ENCODE assay signal across 8 mouse cellular contexts in the genomic region with DNA sequence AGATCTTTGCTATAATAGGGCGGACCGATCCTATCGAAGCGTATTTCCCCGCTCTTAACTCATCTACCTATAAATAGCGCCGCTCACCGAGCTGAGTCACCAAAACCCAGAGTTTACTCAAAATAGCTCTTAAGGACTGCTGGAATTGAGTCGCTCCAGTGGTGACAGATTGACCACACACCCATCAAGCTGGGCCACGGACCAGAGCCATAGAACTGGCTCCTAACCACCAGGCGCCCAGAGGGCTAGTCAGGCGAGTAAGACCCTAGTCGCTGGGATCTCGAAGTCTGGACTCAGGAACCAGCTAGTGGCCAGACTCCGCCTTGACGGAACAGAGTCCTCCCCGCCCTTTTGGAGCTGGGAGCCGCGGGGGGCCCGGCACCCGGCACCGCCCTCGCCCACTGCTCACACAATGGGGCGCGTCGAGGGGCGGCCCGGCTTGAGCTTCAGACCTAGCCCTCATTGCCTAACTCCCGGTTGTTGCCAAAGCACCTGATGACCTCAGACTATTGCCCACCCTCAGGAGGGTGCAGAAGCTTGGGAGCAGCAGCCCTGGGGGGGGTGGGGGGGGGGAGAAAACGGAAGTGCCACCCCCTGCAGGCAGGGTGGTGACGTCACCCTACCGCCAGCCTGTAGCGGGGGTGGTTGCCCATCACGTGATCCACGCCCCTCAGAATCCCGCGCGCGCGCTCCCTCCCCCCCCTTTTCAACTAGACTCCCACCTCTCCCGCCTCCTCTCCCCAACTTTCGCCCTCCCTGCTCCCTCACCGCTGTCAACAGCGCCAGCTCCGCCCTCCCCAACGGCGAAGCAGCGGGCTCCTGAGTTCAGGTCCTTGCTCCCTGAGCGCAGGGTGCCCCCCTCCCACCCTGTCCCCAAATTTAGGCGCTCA.
DNase-seq lines count a peak whose midpoint lies in the region; ATAC-seq and TF ChIP-seq lines count a peak whose summit lies in the region.

No protein-coding gene starts in this region.

- H3K36me3 ChIP-seq in E14TG2a.4 (ENCODE audit: insufficient read depth, low read length), result no peaks in the 10 kb centered on the region
- H3K36me3 ChIP-seq in forebrain, embryonic 10.5 days (replicated peaks), result no peaks in the 10 kb centered on the region; the same call in 1 of the 2 replicates
- no peaks in the 10 kb centered on the region for H3K36me3 ChIP-seq in heart, embryonic 15.5 days
- peaks cover 8% of the 10 kb centered on the region for H3K36me3 ChIP-seq in liver, embryonic 14.5 days (replicated peaks; ENCODE audit: control insufficient read depth, insufficient read depth, low read depth)
- H3K36me3 ChIP-seq in stomach, postnatal 0 days (ENCODE audit: control insufficient read depth, insufficient read depth, low read length), result no peaks in the 10 kb centered on the region

- H3K27ac ChIP-seq in forebrain, embryonic 10.5 days, result peak overlapping the region; percentile 93
- peak overlapping the region; percentile 99 for H3K27ac ChIP-seq in heart, embryonic 15.5 days
- peak overlapping the region; percentile 94 for H3K27ac ChIP-seq in liver, embryonic 14.5 days
- H3K27ac ChIP-seq in stomach, postnatal 0 days (replicated peaks), result peak overlapping the region; percentile 97

- peak overlapping the region; percentile 84 for H3K9ac ChIP-seq in heart, embryonic 15.5 days
- peak overlapping the region; percentile 99 for H3K9ac ChIP-seq in liver, embryonic 14.5 days (replicated peaks)
- peak overlapping the region; percentile 81 for H3K9ac ChIP-seq in stomach, postnatal 0 days (ENCODE audit: low read length)

- TF ChIP-seq EP300 in liver, embryonic 14.5 days (IDR thresholded peaks at IDR 0.05; ENCODE audit: low read depth), result peak; percentile 44; the same call in 1 of the 2 replicates
- TF ChIP-seq EP300 in stomach, postnatal 0 days (optimal IDR thresholded peaks at IDR 0.05), result no peak

- no peak for TF ChIP-seq CTCF in E14TG2a.4 (conservative IDR thresholded peaks at IDR 0.05; ENCODE audit: low read length)
- TF ChIP-seq CTCF in liver, embryonic 14.5 days (IDR thresholded peaks at IDR 0.05; ENCODE audit: low read depth), result peak; percentile 21; the same call in 1 of the 2 replicates
- peak; percentile 30 for TF ChIP-seq CTCF in stomach, postnatal 0 days (IDR thresholded peaks at IDR 0.05; ENCODE audit: low read depth)

- peak overlapping the region; percentile 97 for H3K4me2 ChIP-seq in heart, embryonic 15.5 days
- peak overlapping the region; percentile 99 for H3K4me2 ChIP-seq in liver, embryonic 14.5 days (ENCODE audit: low read depth)
- H3K4me2 ChIP-seq in stomach, postnatal 0 days (replicated peaks; ENCODE audit: low read depth), result peak overlapping the region; percentile 97

- peak; percentile 71 for ATAC-seq in heart, embryonic 15.5 days (replicated peaks; ENCODE audit: insufficient number of reproducible peaks, insufficient read depth, low FRiP score, low read depth)
- ATAC-seq in liver, embryonic 14.5 days (ENCODE audit: insufficient read depth), result peak; percentile 75
- ATAC-seq in stomach, postnatal 0 days (ENCODE audit: low FRiP score, low TSS enrichment), result peak; percentile 73

- WGBS in forebrain, embryonic 10.5 days, result under 1% methylated on average over 50 of the region's 50 CpGs
- under 1% methylated on average over 47 of the region's 50 CpGs for WGBS in heart, embryonic 15.5 days
- under 1% methylated on average over 42 of the region's 50 CpGs for WGBS in liver, embryonic 14.5 days (ENCODE audit: insufficient replicate concordance)
- WGBS in stomach, postnatal 0 days, result under 1% methylated on average over 42 of the region's 50 CpGs

- peak overlapping the region; percentile 87 for H3K4me3 ChIP-seq in E14TG2a.4 (replicated peaks; ENCODE audit: low read length)
- H3K4me3 ChIP-seq in forebrain, embryonic 10.5 days, result peak overlapping the region; percentile 69
- peak overlapping the region; percentile 76 for H3K4me3 ChIP-seq in heart, embryonic 15.5 days
- H3K4me3 ChIP-seq in liver, embryonic 14.5 days (ENCODE audit: insufficient read depth in 1 of 2, low read depth in 2 of 2, low read length in 2 of 2), result peak overlapping the region; percentile 81 to 95
- H3K4me3 ChIP-seq in stomach, postnatal 0 days (ENCODE audit: low read depth, low read length), result peak overlapping the region; percentile 79

- peaks cover 41% of the 10 kb centered on the region for H3K4me1 ChIP-seq in E14TG2a.4 (replicated peaks; ENCODE audit: low read depth, low read length)
- H3K4me1 ChIP-seq in forebrain, embryonic 10.5 days, result peaks cover 53% of the 10 kb centered on the region
- peaks cover 36% of the 10 kb centered on the region for H3K4me1 ChIP-seq in heart, embryonic 15.5 days (replicated peaks)
- peaks cover 16 to 25% of the 10 kb centered on the region in 2 experiments for H3K4me1 ChIP-seq in liver, embryonic 14.5 days (replicated peaks; ENCODE audit: control insufficient read depth in 2 of 2, insufficient read depth in 2 of 2, low read length in 1 of 2)
- H3K4me1 ChIP-seq in stomach, postnatal 0 days (replicated peaks; ENCODE audit: control insufficient read depth, insufficient read depth), result 0 out of 2 replicates have a peak, but pooled peaks cover 2% of the 10 kb centered on the region

- H3K27me3 ChIP-seq in E14TG2a.4 (ENCODE audit: insufficient read depth, low read length), result peaks cover 81% of the 10 kb centered on the region
- H3K27me3 ChIP-seq in forebrain, embryonic 10.5 days (ENCODE audit: poor library complexity, severe bottlenecking), result peaks cover 53% of the 10 kb centered on the region
- peaks cover 13% of the 10 kb centered on the region; the same call in 1 of the 2 replicates for H3K27me3 ChIP-seq in heart, embryonic 15.5 days
- peaks cover 24% of the 10 kb centered on the region for H3K27me3 ChIP-seq in liver, embryonic 14.5 days (ENCODE audit: control insufficient read depth, insufficient read depth, low read length)
- H3K27me3 ChIP-seq in stomach, postnatal 0 days (ENCODE audit: control insufficient read depth, insufficient read depth, low read length), result no peaks in the 10 kb centered on the region

- H3K9me3 ChIP-seq in E14TG2a.4 (ENCODE audit: low read length), result no peaks in the 10 kb centered on the region
- no peaks in the 10 kb centered on the region for H3K9me3 ChIP-seq in forebrain, embryonic 10.5 days
- H3K9me3 ChIP-seq in heart, embryonic 15.5 days (replicated peaks), result no peaks in the 10 kb centered on the region
- H3K9me3 ChIP-seq in liver, embryonic 14.5 days (ENCODE audit: control insufficient read depth, low read length), result no peaks in the 10 kb centered on the region
- no peaks in the 10 kb centered on the region for H3K9me3 ChIP-seq in stomach, postnatal 0 days (ENCODE audit: control insufficient read depth, low read length)

- peak; percentile 87 for DNase-seq in c-Kit-positive CD71-negative TER-119-negative erythroid progenitor cells, embryonic 14.5 days (ENCODE audit: low read depth)
- DNase-seq in forebrain, embryonic 10.5 days (ENCODE audit: extremely low spot score, low spot score), result peak; percentile 93
- peak; percentile 93 to 97 for DNase-seq in kidney, postnatal 25 days
- DNase-seq in liver, embryonic 14.5 days (ENCODE audit: low read depth in 3 of 3, low spot score in 3 of 3), result peak; percentile 87 to 90 (median 88)
- peak; percentile 93 for DNase-seq in neural tube, embryonic 10.5 days (ENCODE audit: extremely low spot score, low spot score)
- peak; percentile 96 for DNase-seq in stomach, postnatal 0 days (ENCODE audit: low spot score)

Comparison
In these comparisons a context has a peak if more than half of its experiments do, and no peak if none do; other contexts are left out.
1. Peak in every context shown above with its lines: DNase-seq, ATAC-seq, H3K4me3 ChIP-seq and H3K27ac ChIP-seq.